Mouse (Mus musculus): ENCODE data around the gene Aqp1.

DNA sequence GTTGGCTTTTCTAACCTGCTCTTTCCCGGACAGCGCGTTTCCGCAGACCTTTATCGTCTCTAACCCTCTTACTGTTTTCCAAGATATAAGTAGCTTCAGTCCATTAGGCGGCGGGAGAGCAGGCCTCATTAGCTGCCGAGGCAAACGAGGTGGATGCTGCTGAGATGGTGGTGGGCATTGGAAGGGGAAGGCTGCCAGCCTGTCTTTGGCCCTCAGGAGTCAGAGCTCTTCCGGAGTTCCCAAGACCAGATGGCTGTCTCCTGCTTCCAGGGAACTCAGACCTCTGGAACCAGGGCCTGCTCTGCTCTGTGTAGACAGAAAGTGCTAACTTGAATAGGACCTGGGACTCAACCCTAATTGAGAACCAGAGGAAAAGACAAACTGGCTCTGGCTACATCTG, 7.2 kb downstream of the Aqp1 start:
- TF ChIP-seq POLR2A (IDR thresholded peaks at IDR 0.05; ENCODE audit: low read depth, low read length), result no peak
- no peak for TF ChIP-seq CTCF (conservative IDR thresholded peaks at IDR 0.05; ENCODE audit: insufficient read depth, insufficient read length, low read depth, low read length)
